Mouse (Mus musculus) urinary bladder, postnatal 10 days (tissue): ENCODE data around the gene Mgat4b.

Experiments used
- DNase-seq: peaks from one replicate; pipeline ENCODE4 v3.0.0; 2022; ENCODE audit warnings: low spot score

Mgat4b gene

GRCm38 (mm10) chr11:50225611-50226378 is 15.1 kb downstream of the Mgat4b start:
- DNase-seq, result no peak

GRCm38 (mm10) chr11:50226406-50226805 is 15.7 kb downstream of the Mgat4b start:
- no peak for DNase-seq

DNA sequence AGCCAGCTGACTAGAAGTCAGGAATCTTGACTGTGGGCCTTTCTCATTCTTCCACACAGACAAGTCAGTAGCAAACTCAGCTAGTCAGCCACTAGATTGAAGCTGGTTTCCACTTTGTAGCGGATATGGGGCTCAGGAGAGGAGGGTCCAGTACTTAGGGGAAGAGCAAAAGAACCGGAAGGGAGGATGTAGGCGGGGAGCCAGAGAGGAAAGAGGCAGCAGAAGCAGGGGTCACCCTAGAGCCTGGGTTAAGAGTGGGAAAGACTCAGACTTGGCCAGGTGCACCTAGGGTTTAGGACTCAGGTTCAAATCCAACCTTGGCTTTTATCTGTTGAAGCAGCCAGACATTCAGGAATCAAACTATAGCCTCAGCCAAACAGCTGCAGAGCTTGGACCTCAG is 16.5 kb downstream of the Mgat4b start:
- DNase-seq, result no peak

- no peak for DNase-seq
These were observed 17.0 kb downstream of the Mgat4b start for GRCm38 (mm10) chr11:50227736-50228135.

GRCm38 (mm10) chr11:50228772-50229171 is 18.1 kb downstream of the Mgat4b start:
- no peak for DNase-seq

DNA sequence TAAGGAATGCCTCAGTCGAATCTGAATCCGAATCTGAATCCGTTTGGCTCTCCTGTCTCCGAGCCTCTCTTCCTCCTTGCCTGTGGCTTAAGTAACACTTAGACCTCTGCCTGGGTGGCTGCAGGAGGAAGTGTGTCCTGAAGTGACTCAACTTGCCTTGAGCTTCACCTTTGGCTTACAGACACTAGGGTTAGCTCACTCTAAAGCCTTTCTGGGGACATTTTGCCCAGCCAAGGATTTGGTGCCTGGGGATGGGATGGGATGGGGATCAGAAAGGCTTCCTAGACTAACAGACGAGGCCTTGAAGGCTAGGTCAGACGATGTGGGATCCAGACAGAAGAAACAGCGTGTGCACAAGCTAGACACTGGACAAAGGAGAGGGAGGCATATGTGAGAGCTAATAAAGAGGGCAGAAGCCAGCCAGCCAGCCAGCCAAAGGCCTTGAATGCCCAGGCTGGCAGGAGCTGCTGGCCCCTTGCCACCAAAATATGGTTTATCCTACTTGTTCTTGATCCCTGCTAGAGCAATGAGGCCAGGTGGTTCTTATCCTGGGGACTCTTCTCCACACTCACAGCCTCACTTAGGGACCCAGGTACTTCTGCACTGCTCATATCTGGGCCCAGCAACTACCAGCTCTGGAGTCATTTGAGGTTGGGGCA is 18.7 kb downstream of the Mgat4b start:
- no peak for DNase-seq

DNA sequence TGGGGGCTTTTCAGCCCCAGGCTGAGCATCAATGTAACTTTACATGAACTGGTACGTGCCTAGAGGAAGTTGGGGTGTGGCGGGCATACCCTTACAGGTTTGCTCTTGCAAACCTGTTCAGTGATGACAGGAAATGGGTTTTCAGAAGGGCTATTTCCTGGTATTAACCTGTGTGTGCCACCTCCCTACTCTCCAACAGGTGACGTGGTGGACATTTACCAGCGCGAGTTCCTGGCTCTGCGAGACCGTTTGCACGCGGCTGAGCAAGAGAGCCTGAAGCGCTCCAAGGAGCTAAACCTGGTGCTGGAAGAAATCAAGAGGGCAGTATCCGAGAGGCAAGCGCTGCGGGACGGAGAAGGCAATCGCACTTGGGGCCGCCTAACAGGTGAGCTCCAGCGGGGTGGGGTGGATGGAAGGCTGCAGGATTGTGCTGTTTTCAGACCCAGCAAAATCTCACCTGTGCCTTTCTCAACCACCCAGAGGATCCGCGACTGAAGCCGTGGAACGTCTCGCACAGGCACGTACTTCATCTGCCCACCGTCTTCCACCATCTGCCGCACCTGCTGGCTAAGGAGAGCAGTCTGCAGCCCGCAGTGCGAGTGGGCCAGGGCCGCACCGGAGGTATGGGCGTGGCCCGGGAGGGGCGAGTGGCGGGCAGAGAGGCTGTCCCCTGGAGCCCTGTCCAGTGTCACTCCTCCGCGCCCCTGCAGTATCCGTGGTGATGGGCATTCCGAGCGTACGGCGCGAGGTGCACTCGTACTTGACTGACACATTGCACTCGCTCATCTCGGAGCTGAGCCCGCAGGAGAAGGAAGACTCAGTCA is 20.0 kb downstream of the Mgat4b start:
- DNase-seq, result no peak

DNA sequence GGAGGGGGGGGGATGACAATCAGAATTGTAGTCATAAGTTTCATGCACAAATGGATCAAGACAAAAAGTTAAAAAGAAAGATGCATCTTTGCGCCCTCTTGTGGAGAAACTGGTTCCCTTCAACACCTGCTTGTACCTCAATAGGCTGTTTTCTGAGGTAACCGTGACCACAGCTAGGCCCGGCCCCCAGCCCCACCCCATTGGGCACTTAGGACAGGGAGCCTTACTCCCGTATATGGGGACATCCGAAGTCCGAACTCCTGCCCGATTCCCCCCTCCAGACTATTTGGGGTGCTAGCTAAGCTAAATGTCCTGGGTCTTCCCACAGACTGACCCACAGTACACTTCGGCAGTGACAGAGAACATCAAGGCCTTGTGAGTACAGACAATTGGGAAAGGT is 20.7 kb downstream of the Mgat4b start:
- no peak for DNase-seq

- no peak for DNase-seq
These were observed 22.3 kb downstream of the Mgat4b start for GRCm38 (mm10) chr11:50233022-50233421.

- DNase-seq, result no peak
These were observed 23.3 kb downstream of the Mgat4b start for GRCm38 (mm10) chr11:50233993-50234392.

DNA sequence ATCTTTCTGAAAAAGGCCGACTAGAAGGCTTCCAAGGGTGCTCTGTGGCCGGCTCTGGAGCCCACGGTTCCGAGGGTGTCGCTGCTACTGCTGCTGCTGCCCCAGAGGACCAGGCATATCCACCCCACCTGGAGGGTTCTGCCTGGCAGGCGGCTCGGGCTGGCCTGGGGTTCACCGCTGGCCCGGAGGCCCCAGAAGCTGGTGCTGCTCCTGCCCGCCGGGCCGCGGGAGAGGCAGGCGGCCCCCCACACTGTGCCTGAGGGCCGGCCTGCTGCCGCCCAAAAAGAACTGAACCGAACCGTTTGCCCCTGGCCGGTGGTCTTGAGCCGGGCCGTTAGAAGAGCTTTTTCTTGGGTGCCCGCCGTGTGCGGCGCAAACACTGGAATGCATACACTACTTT is 23.9 kb downstream of the Mgat4b start:
- no peak for DNase-seq

DNA sequence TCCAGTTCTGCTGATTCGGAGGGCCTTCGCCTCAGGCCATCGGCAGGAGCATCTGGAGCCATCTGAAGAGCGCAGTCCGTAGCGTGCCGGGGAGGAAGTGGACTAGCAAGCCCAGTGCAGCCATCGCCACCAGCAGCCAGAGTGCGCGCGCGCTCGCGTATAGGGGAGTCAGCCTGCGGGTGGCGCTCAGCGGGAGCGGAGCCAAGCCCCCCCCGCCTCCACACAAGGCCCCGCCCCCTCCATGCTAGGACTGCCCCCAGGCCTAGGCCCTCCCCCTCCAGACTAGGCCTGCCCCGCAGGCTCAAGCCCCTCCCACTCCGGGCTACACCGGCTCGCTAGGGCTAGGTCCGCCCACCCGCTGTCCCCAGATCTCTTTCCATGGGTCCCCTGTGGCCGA is 25.8 kb downstream of the Mgat4b start:
- DNase-seq, result peak; percentile 54

DNA sequence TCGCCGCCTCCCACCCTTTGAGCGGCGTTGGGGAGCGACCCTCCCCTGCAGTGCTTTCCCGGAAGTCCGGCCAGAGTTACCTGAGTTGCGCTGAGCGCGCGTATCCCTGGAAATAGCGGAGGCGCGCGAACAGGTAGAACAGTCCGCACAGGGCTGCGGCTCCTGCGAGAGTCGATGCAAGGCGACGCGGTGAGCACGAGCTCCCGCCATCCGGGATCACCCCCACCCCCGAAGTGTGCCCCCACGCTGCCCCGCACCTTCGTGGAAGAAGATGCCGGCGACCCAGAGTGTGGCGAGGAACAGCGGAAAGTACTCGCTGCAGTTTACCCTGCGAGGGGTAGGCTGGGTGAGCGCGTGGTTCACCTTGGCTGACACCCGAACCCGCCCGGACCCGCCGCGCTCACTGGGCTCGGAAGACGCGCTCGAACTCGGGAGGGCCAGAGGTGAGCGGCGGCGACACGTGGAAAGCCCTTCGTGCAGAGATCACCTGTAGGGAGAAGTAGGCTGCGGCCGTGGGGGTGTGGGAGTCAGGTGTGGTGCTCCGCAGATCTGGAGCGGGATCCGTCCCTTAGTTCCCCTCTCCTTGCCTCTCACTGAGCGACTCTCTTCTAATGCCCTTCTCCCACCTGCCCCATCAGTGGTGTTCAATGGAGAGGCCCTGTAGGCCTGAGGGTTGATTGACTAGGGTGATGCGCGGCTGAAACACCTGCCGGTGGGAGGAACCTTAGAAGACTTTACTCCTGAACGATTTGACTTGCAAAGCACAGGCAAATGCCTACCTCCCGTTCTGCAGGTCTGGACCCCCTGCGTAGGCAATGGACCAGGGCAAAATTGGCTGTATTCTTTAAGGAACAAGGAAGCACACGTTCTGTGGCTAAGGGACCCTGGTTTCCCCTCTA is 26.5 kb downstream of the Mgat4b start:
- no peak for DNase-seq

DNA sequence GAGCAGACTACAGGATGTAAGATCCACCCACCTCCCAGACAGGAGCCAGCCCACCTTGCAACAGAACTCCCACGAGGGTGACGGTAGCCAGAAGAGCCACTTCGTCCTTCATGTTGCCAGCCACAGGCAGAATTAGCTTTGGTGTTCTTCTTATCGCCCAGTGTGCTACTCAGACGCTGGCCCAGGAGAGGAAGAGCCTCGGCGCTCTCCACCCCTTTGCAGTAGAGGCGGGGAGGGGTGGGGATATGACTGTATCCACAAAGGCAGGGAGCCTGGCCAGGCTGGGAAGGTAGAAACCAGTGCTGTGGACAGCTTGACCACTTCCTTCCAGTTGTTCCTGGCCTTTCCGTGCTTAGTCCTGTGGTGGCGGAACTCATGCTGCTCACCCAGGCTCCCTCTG is 27.6 kb downstream of the Mgat4b start, which contains the start of gene Ltc4s:
Gene Ltc4s, minus strand, starts transcription at position 293 of the 400 bp plus-strand sequence.
- no peak for DNase-seq

DNA sequence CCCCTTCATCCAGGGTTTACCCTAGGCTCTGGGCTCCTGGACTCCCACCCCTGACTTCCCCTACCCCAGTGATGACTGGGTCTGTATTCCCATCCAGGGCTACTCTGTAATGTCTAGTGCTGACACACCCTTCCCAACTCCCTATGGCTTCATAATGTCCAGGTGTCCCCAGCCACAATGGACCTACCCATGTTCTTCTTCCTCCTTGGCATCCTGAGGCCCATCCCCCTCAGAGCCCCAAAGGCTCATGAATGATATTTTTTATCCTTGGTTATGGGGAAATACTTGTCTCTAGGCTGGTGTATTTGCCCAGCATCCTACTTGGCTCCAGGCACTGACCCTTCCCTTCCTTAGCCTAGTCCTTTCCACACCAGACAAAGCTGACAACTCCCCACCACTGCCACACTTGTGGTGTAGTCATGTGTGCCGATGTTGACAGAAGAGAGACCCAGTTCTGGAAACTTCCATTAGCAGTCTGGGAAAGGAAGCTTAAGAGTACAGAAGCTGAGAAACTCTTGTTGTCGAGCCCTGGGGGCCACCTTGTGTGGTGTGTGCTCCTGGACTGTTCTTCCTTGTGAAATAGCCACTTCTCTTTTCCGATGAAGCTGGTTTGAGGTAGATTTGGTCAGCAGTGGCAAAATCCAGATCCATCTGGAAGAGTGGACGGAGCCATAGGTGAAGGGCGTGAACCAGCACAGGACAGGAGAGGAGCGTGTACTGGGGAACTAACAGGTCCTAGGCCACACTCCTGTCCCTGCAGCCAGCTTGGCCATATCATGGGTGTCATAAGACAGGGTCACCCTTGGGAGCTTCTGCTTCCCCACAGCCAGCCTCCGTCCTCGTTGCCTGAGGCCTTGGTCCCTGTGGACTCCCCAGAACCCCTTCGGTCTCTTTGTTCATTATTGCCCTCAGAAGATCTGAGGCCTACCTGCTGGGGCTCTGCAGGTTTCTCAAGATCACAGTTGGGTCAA is 28.4 kb downstream of the Mgat4b start:
- DNase-seq, result no peak

- DNase-seq, result no peak
These were observed 29.7 kb downstream of the Mgat4b start for GRCm38 (mm10) chr11:50240235-50240911.

DNA sequence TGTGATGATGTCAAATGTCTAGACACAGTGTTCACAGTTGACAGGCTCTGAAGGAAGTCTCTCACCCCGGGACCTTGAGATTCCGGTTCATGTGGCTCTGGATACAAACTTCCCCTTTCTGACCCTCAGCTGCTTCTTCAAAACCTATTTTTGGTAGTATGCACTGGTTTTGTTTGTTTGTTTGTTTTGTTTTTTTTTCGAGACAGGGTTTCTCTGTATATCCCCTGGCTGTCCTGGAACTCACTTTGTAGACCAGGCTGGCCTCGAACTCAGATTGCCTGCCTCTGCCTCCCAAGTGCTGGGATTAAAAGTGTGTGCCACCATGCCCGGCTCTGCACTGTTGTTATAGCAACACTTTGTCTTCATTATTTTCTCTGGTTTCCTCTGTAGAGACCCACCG is 33.2 kb downstream of the Mgat4b start:
- DNase-seq, result no peak

DNA sequence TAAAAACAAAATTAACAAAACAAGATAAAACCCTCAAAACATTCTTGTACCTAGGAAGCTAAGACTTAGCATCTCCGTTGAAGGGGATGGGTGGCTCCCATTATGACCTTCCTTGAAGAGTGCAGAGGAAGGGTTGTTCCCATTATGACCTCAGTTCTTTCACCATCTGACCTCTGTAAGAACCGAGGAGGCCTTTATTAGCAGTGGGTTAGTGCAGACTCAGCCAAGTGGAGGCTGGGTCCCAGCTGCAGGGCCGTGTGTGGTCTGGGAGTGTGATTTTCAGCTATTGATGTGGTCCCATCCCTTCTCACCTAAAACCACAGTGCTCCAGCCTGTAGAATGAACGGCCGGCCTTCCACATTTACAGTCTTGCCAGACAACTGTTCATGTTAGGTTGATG is 34.6 kb downstream of the Mgat4b start:
- DNase-seq, result no peak

DNA sequence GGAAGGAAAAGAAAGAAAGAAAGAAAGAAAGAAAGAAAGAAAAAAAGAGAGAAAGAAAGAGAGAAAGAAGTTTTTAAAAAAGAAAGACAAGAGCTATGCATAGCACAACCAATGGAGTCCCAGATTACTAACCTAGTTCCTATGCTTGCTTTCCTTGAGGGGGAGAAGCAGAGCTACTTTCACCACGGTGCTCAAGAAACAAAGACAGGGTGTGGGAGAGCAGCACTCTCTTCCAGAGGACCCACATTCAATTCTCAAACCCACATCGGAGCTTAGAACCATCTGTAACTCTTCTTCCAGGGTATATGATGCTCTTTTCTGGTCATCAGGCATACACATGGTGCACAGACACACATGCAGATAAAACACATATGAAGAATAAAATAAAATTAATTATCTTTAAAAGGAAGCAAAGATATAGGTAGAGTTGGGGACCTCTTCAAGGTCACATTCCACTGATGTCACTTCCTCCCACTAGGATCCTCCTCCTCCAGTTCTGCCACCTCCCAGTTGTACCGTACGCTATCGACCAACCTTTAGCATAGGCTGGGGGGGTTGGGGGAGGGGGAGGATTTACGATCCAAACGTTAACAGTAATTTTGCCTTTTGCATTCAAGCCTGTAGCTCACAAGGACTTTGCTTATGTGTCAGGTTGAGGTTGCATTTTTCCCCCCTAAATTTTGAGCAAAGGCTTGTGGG is 37.9 kb downstream of the Mgat4b start:
- no peak for DNase-seq
